Mouse (Mus musculus) heart, adult 2 months (tissue): ENCODE results near the gene Kmt2c.

ENCODE experiments used
- CTCF ChIP-seq: fragments of 200-600 bp; IDR thresholded peaks from 2 replicates; pipeline ENCODE4 v1.8.1; 2022; ENCODE audit warnings: antibody characterized with exemption, mild to moderate bottlenecking, moderate library complexity
- POLR2A ChIP-seq: fragments of 200-500 bp; IDR thresholded peaks from 2 replicates; pipeline ENCODE4 v1.6.1; 2011; ENCODE audit warnings: mild to moderate bottlenecking, low read depth, low read length, control low read depth; ENCODE audit not compliant: insufficient read depth

GRCm38 (mm10) chr5:25353509-25353908 lies 145.1 kb downstream of the Kmt2c start:
- no peak for TF ChIP-seq POLR2A
- TF ChIP-seq CTCF, result no peak
